Mouse (Mus musculus): Measurements from ENCODE around the gene Foxl2. TPM values are rescaled to one million over a fixed set of nuclear protein-coding genes. Genes with fewer than 3 reads are reported as not detected.

Foxl2 gene
- polyA plus RNA-seq, 1 experiment from 2014 or later, result 1.0 TPM

DNA sequence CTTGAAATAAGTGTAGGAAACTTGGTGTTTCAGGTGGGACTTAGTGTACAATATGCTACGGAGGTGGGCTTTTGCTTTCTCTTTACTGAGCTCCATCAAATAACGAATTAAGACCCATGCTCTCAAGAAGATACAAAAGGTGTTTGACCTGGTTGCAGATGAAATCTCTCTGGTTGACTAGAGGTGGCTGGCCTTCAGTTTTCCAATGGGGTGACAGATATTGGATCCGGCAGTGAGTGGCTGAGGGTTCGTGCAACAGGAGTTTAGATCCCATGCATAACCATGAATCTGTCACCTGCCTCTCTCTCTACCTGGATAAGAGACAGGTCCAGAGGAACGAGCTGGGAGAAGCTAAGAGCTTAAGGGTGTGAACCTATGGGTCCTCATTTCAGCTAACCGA is 3.5 kb downstream of the Foxl2 start:
- Histone ChIP-seq H3K27ac (replicated peaks; ENCODE audit: low read depth, low read length) (no peak overlapping the region), H3K27me3 (replicated peaks; ENCODE audit: control insufficient read depth, insufficient read depth, low read length) (peaks cover 100% of the 10 kb centered on the region), H3K4me2 (ENCODE audit: low read depth, low read length) (peak overlapping the region; percentile 87; the same call in 1 of the 2 replicates), H3K36me3 (ENCODE audit: control insufficient read depth, insufficient read depth, low read length) (no peaks in the 10 kb centered on the region), H3K9ac (ENCODE audit: low read depth, low read length) (peak overlapping the region; percentile 70), H3K4me3 (ENCODE audit: low read depth, low read length) (peak overlapping the region; percentile 54), H3K9me3 (ENCODE audit: control insufficient read depth, low read length) (no peaks in the 10 kb centered on the region), H3K4me1 (ENCODE audit: control insufficient read depth, insufficient read depth, low read length) (peaks cover 11% of the 10 kb centered on the region; the same call in 1 of the 2 replicates)
- no peak for ATAC-seq (ENCODE audit: low read depth)
- DNase-seq (ENCODE audit: low spot score), result no peak
- 8% methylated on average over 6 of the region's 6 CpGs for WGBS

DNA sequence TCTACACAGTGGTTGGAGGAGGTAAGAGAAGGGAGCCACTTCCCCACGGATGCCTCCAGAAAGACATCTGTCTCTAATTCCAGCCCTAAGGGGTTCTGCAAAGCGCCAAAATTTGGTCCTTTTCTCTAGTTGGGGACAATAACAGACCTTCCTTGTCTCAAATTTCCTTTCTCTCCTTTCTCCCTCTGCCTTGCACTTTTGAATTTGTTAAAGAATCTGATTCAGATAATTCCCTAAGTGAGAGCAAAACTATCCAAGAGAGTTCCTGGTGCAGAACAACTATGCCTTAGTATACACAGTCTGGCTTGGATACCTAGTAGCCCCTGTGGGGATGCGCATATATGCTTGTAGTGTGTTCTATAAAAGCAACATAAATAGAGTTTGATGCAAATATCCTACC is 4.8 kb downstream of the Foxl2 start:
- no peaks in the 10 kb centered on the region for H3K36me3 ChIP-seq (ENCODE audit: control insufficient read depth, insufficient read depth, low read length)
- peaks cover 100% of the 10 kb centered on the region for H3K27me3 ChIP-seq (replicated peaks; ENCODE audit: control insufficient read depth, insufficient read depth, low read length)
- peak overlapping the region; percentile 87; the same call in 1 of the 2 replicates for H3K4me2 ChIP-seq (ENCODE audit: low read depth, low read length)
- 0 out of 2 replicates have a peak overlapping the region, but pooled peaks have one; percentile 10 for H3K9ac ChIP-seq (ENCODE audit: low read depth, low read length)
- no peak overlapping the region for H3K27ac ChIP-seq (replicated peaks; ENCODE audit: low read depth, low read length)
- H3K9me3 ChIP-seq (ENCODE audit: control insufficient read depth, low read length), result no peaks in the 10 kb centered on the region
- ATAC-seq (ENCODE audit: low read depth) (no peak), DNase-seq (ENCODE audit: low spot score) (no peak)
- WGBS, result 31% methylated on average over 3 of the region's 3 CpGs
- peak overlapping the region; percentile 11; the same call in 1 of the 2 replicates for H3K4me3 ChIP-seq (ENCODE audit: low read depth, low read length)
- H3K4me1 ChIP-seq (ENCODE audit: control insufficient read depth, insufficient read depth, low read length), result peaks cover 5% of the 10 kb centered on the region; the same call in 1 of the 2 replicates

DNA sequence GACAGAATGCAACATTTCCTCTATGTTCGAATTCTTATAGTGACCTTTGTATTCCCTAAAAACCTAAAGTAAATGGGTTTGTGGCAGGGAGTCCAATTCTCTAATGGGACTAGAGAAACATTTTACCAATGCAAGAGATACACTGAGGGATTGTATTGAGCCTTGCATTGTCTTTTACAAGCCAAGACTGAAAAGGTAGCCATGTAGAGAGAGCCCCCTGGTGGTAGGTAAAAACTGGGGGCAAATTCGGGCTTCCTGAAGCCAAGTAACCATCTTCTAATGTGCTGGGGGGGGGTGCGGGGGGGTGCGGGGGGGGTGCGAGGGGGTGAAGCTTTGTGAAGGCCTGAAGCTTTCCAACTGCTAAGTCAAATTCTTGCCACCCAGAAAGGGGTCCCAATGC is 5.3 kb downstream of the Foxl2 start:
- DNase-seq (ENCODE audit: low spot score) (no peak), ATAC-seq (ENCODE audit: low read depth) (no peak)
- Histone ChIP-seq H3K27ac (replicated peaks; ENCODE audit: low read depth, low read length) (no peak overlapping the region), H3K4me2 (ENCODE audit: low read depth, low read length) (0 out of 2 replicates have a peak overlapping the region, but pooled peaks have one; percentile 87), H3K36me3 (ENCODE audit: control insufficient read depth, insufficient read depth, low read length) (no peaks in the 10 kb centered on the region), H3K9ac (ENCODE audit: low read depth, low read length) (no peak overlapping the region), H3K4me3 (ENCODE audit: low read depth, low read length) (no peak overlapping the region), H3K9me3 (ENCODE audit: control insufficient read depth, low read length) (no peaks in the 10 kb centered on the region), H3K27me3 (replicated peaks; ENCODE audit: control insufficient read depth, insufficient read depth, low read length) (peaks cover 100% of the 10 kb centered on the region), H3K4me1 (ENCODE audit: control insufficient read depth, insufficient read depth, low read length) (peaks cover 3% of the 10 kb centered on the region; the same call in 1 of the 2 replicates)
- 25% methylated on average over 3 of the region's 5 CpGs for WGBS

DNA sequence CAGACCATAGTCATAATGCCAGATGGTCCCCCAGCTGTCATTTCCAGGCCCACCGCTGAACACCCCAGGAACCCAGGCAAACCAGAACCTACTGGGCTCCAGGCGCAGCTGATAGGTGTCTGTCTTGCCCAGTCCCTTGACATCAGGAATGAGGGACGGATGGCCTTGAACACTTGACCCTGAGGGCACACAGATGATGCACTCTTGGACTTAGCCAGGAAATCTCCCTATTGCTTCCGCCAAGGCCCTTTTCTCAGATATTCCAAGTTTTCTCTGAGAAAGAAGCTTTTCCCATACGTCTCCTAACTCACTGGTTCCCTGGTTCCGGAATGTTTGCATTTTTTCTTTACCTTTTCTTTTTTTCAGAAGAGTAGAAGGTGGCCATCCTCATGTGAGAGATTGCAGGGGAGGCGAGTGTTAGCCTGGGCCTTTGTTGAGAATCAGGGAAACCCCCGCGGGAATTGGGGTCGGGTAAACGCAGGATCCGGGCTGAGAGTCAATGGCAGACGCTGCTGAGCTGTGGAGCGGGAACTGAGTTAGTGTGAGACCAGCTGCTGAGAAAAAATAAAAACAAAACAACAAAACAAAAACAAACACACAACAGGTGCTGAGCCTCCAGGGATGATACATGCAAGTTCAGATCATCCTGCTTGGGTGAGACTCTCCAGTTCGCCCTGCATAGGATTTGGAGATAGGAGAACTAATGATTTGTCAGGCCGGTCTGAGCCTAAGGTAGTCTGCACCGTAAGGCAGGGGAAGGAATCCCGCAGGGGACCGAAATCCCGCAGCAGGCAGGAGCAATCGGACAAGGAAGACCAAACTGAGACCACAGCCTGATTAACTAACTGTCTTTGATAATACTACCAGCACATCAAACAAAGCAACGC is 6.7 kb downstream of the Foxl2 start:
- Histone ChIP-seq H3K27me3 (replicated peaks; ENCODE audit: control insufficient read depth, insufficient read depth, low read length) (peaks cover 97% of the 10 kb centered on the region), H3K4me2 (ENCODE audit: low read depth, low read length) (peak overlapping the region; percentile 26; the same call in 1 of the 2 replicates), H3K4me1 (ENCODE audit: control insufficient read depth, insufficient read depth, low read length) (no peaks in the 10 kb centered on the region), H3K27ac (replicated peaks; ENCODE audit: low read depth, low read length) (no peak overlapping the region), H3K9ac (ENCODE audit: low read depth, low read length) (no peak overlapping the region), H3K36me3 (ENCODE audit: control insufficient read depth, insufficient read depth, low read length) (no peaks in the 10 kb centered on the region), H3K4me3 (ENCODE audit: low read depth, low read length) (no peak overlapping the region), H3K9me3 (ENCODE audit: control insufficient read depth, low read length) (no peaks in the 10 kb centered on the region)
- ATAC-seq (ENCODE audit: low read depth) (no peak), DNase-seq (ENCODE audit: low spot score) (no peak)
- 8% methylated on average over 22 of the region's 22 CpGs for WGBS

DNA sequence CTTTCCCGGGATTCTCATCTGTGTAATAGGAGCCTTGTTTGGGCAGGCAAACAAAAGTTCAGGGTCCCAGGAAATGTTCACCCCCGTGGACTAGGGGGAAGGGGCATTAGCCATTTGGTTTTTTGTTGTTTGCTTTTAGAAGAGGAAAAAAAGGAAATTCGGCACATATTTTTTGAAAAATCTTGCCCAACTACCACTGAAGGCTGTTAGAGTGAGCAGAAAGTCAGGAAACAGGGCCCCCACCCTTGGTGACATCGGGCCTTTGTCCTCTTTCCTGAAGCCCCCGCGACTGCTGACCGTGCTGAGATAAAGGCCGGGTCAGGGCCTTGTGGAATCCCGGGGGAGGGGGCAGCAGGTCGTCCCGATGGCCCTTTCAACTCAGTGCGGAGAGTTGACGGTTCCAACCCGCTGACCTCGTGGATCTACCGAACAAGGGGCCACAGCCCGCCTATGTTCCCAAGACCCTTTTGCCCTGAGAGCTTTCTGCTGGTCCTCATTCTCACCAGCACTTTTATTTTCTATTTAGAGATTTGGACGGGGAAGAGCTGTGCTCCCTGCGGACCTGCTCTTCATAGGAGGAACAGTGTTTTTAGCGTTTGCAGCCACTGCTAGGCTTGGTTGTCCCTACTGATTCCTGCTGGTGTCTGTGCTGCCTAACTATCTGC is 7.5 kb downstream of the Foxl2 start:
- DNase-seq (ENCODE audit: low spot score), result no peak
- H3K27me3 ChIP-seq (replicated peaks; ENCODE audit: control insufficient read depth, insufficient read depth, low read length), result peaks cover 97% of the 10 kb centered on the region
- H3K4me1 ChIP-seq (ENCODE audit: control insufficient read depth, insufficient read depth, low read length), result no peaks in the 10 kb centered on the region
- H3K36me3 ChIP-seq (ENCODE audit: control insufficient read depth, insufficient read depth, low read length), result no peaks in the 10 kb centered on the region
- H3K27ac ChIP-seq (replicated peaks; ENCODE audit: low read depth, low read length), result no peak overlapping the region
- ATAC-seq (ENCODE audit: low read depth), result no peak
- no peak overlapping the region for H3K9ac ChIP-seq (ENCODE audit: low read depth, low read length)
- H3K4me2 ChIP-seq (ENCODE audit: low read depth, low read length), result peak overlapping the region; percentile 26; the same call in 1 of the 2 replicates
- 4% methylated on average over 20 of the region's 20 CpGs for WGBS
- H3K4me3 ChIP-seq (ENCODE audit: low read depth, low read length), result no peak overlapping the region
- H3K9me3 ChIP-seq (ENCODE audit: control insufficient read depth, low read length), result no peaks in the 10 kb centered on the region

DNA sequence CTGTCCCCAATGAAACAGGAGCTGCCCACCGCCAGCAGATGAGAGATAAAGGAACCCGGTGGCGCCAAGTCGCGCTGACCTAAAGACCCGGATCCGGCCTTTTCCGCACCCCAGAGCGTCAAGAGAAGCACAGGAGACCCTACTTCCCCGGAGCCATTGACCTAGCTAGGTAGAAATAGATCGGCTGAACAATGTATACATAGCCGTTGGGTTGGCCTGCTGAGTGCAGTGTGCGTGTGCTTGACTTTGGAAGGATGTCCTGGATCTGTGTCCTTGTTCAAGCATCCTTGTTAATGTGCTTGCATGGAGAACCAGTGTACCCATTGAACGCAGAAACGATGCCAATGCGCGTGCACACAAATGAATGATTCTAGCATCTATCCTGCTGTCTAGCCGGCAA is 8.6 kb downstream of the Foxl2 start:
- H3K27ac ChIP-seq (replicated peaks; ENCODE audit: low read depth, low read length), result no peak overlapping the region
- no peaks in the 10 kb centered on the region for H3K4me1 ChIP-seq (ENCODE audit: control insufficient read depth, insufficient read depth, low read length)
- no peaks in the 10 kb centered on the region for H3K36me3 ChIP-seq (ENCODE audit: control insufficient read depth, insufficient read depth, low read length)
- H3K9ac ChIP-seq (ENCODE audit: low read depth, low read length), result no peak overlapping the region
- no peak overlapping the region for H3K4me3 ChIP-seq (ENCODE audit: low read depth, low read length)
- ATAC-seq (ENCODE audit: low read depth) (no peak), DNase-seq (ENCODE audit: low spot score) (no peak)
- 8% methylated on average over 18 of the region's 18 CpGs for WGBS
- H3K4me2 ChIP-seq (ENCODE audit: low read depth, low read length), result no peak overlapping the region
- H3K9me3 ChIP-seq (ENCODE audit: control insufficient read depth, low read length), result no peaks in the 10 kb centered on the region
- H3K27me3 ChIP-seq (replicated peaks; ENCODE audit: control insufficient read depth, insufficient read depth, low read length), result peaks cover 88% of the 10 kb centered on the region

DNA sequence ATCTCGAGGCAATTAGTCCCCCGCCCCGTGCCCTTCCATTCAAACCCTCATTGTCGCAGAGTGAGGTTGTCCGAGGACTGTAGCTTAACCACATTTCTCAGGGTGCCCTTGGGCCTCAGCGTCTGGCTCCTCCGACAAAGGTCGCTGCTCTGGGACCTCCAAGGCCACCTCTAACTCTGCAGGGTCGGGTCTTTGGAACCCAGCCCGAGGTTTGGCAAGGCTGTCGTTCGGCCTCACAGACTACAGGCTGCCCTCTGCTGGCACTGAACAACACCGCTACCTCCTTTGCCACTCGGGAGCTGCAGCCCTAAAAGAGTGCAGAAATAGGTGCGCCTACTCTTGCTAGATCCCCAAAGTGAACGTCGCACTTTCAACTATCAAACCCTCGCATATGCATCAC is 10.0 kb downstream of the Foxl2 start:
- no peak for ATAC-seq (ENCODE audit: low read depth)
- DNase-seq (ENCODE audit: low spot score), result peak; percentile 62
- 2% methylated on average over 18 of the region's 18 CpGs for WGBS
- Histone ChIP-seq H3K27ac (replicated peaks; ENCODE audit: low read depth, low read length) (no peak overlapping the region), H3K4me1 (ENCODE audit: control insufficient read depth, insufficient read depth, low read length) (no peaks in the 10 kb centered on the region), H3K9me3 (ENCODE audit: control insufficient read depth, low read length) (no peaks in the 10 kb centered on the region), H3K4me3 (ENCODE audit: low read depth, low read length) (peak overlapping the region; percentile 11), H3K4me2 (ENCODE audit: low read depth, low read length) (peak overlapping the region; percentile 23), H3K27me3 (replicated peaks; ENCODE audit: control insufficient read depth, insufficient read depth, low read length) (peaks cover 81% of the 10 kb centered on the region), H3K36me3 (ENCODE audit: control insufficient read depth, insufficient read depth, low read length) (no peaks in the 10 kb centered on the region), H3K9ac (ENCODE audit: low read depth, low read length) (no peak overlapping the region)

DNA sequence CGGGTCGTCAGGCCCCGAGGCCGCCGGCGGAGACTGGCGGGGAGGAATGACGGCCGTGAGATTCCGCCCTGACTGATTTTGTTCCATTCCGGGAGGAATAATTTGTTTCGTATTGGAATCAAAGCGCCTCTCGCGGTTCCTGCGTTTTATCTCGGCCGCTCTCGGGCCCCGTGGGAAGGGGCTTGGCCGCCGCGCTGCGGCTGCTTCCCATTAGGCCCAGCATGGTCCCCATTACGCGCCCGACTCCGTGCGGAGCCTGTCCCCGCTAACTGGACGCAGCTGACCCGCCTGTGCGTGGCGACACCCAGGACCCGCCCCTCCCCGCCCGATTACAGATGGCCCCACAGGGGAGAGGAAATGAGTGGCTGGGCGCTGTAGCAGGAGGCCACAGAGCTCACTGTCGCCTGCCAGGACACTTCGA is 18.0 kb downstream of the Foxl2 start:
- WGBS, result 0% methylated on average over 21 of the region's 40 CpGs
- ATAC-seq (ENCODE audit: low read depth), result 0 out of 2 replicates have a peak, but pooled peaks have one; percentile 12
- DNase-seq (ENCODE audit: low spot score), result no peak
- Histone ChIP-seq H3K36me3 (ENCODE audit: control insufficient read depth, insufficient read depth, low read length) (no peaks in the 10 kb centered on the region), H3K4me2 (ENCODE audit: low read depth, low read length) (peak overlapping the region; percentile 67), H3K9me3 (ENCODE audit: control insufficient read depth, low read length) (peaks cover 8% of the 10 kb centered on the region; the same call in 1 of the 2 replicates), H3K9ac (ENCODE audit: low read depth, low read length) (peak overlapping the region; percentile 51), H3K4me3 (ENCODE audit: low read depth, low read length) (peak overlapping the region; percentile 40), H3K4me1 (ENCODE audit: control insufficient read depth, insufficient read depth, low read length) (no peaks in the 10 kb centered on the region), H3K27me3 (replicated peaks; ENCODE audit: control insufficient read depth, insufficient read depth, low read length) (peaks cover 71% of the 10 kb centered on the region), H3K27ac (replicated peaks; ENCODE audit: low read depth, low read length) (no peak overlapping the region)
